Mouse (Mus musculus) megakaryocyte, embryonic 14.5 days (primary cell): ENCODE data around the gene Pde4c.

Experiments
- FLI1 ChIP-seq: IDR thresholded peaks from 2 replicates; pipeline ENCODE4 v1.6.1; 2012; ENCODE audit warnings: low read length, inconsistent platforms, mixed read lengths
- GATA1 ChIP-seq: IDR thresholded peaks from 3 replicates; pipeline ENCODE4 v1.6.1; 2012; ENCODE audit warnings: mixed read lengths, low read length, inconsistent platforms, borderline replicate concordance

GRCm38 (mm10) chr8:70742981-70743655 lies 19.6 kb downstream of the Pde4c start:
- TF ChIP-seq GATA1 (no peak), FLI1 (no peak)
